Mouse (Mus musculus) embryonic facial prominence, embryonic 14.5 days (tissue): ENCODE data around the gene Ahcy. TPM values are rescaled to one million over a fixed set of nuclear protein-coding genes. Genes with fewer than 3 reads are reported as not detected.

Source experiments
- ATAC-seq: fragments of 200-750 bp; cut with Nextera tagmentation; 2 replicates; pipeline ENCODE4 v1.8.0; 2017; ENCODE audit warnings: low read depth, moderate number of reproducible peaks, moderate TSS enrichment
- DNase-seq: peaks from one replicate; pipeline ENCODE4 v3.0.0-alpha.2; 2015; ENCODE audit warnings: low spot score
- H3K27ac ChIP-seq: fragments of 300-500 bp; sonication (generic); replicated peaks from 2 replicates; pipeline ENCODE4 v1.5.1; 2014; ENCODE audit warnings: low read depth, mild to moderate bottlenecking, low read length, moderate library complexity
- H3K27me3 ChIP-seq: fragments of 300-500 bp; sonication (generic); replicated peaks from 2 replicates; pipeline ENCODE4 v1.6.1; 2014; ENCODE audit warnings: low read length; ENCODE audit not compliant: control insufficient read depth, insufficient read depth
- H3K36me3 ChIP-seq: fragments of 300-500 bp; sonication (generic); 2 replicates; pipeline ENCODE4 v1.6.1; 2014; ENCODE audit warnings: low read length, mixed read lengths; ENCODE audit not compliant: control insufficient read depth, insufficient read depth
- H3K4me1 ChIP-seq: fragments of 300-500 bp; sonication (generic); 2 replicates; pipeline ENCODE4 v1.6.1; 2014; ENCODE audit warnings: antibody characterized with exemption, low read length; ENCODE audit not compliant: control insufficient read depth, insufficient read depth
- H3K4me2 ChIP-seq: fragments of 300-500 bp; sonication (generic); 2 replicates; pipeline ENCODE4 v1.6.1; 2014; ENCODE audit warnings: low read depth, mild to moderate bottlenecking, low read length, moderate library complexity, mixed read lengths
- H3K4me3 ChIP-seq: fragments of 300-500 bp; sonication (generic); 2 replicates; pipeline ENCODE4 v1.5.1; 2014; ENCODE audit warnings: low read depth, mild to moderate bottlenecking, low read length
- H3K9ac ChIP-seq: fragments of 300-500 bp; sonication (generic); 2 replicates; pipeline ENCODE4 v1.6.1; 2014; ENCODE audit warnings: low read depth, mild to moderate bottlenecking, low read length, moderate library complexity, mixed read lengths
- H3K9me3 ChIP-seq: fragments of 300-500 bp; sonication (generic); 2 replicates; pipeline ENCODE4 v1.6.1; 2016; ENCODE audit warnings: low read length; ENCODE audit not compliant: control insufficient read depth
- WGBS: fragments of 180-500 bp; shearing (Covaris S2); extraction: QIAGEN DNeasy Blood & Tissue Kit; methylation state at CpG from one replicate; pipeline ENCODE4 v1.1.7; 2014; 5-methylcytosine and 5-hydroxymethylcytosine counted together
- polyA plus RNA-seq: library from polyadenylated mRNA; unstranded; fragments of >200 nt; fragmentation: Nextera tagmentation; extraction: Ambion mirVana; gene quantifications from 2 replicates; pipeline ENCODE4 v1.2.1, GENCODE M21; 2014

Ahcy gene
- polyA plus RNA-seq, 1 experiment from 2014 or later: 63.4 TPM

GRCm38 (mm10) chr2:155081056-155081455 is 6.8 kb upstream of the Ahcy start:
- Histone ChIP-seq H3K4me1 (no peaks in the 10 kb centered on the region), H3K4me2 (no peak overlapping the region), H3K27me3 (no peaks in the 10 kb centered on the region), H3K9me3 (no peaks in the 10 kb centered on the region), H3K4me3 (no peak overlapping the region), H3K36me3 (no peaks in the 10 kb centered on the region), H3K27ac (no peak overlapping the region), H3K9ac (no peak overlapping the region)
- ATAC-seq (no peak), DNase-seq (no peak)
- WGBS: 95% methylated on average over 3 of the region's 3 CpGs

- 59% methylated on average over 4 of the region's 4 CpGs for WGBS
- Histone ChIP-seq H3K4me1 (peaks cover 4% of the 10 kb centered on the region), H3K36me3 (no peaks in the 10 kb centered on the region), H3K27me3 (no peaks in the 10 kb centered on the region), H3K4me3 (no peak overlapping the region), H3K9me3 (no peaks in the 10 kb centered on the region), H3K27ac (no peak overlapping the region), H3K9ac (no peak overlapping the region), H3K4me2 (no peak overlapping the region)
- ATAC-seq: no peak
- no peak for DNase-seq
These were observed 5.9 kb upstream of the Ahcy start for GRCm38 (mm10) chr2:155080179-155080530.

- WGBS: 36% methylated on average over 7 of the region's 7 CpGs
- no peaks in the 10 kb centered on the region for H3K27me3 ChIP-seq
- no peak for DNase-seq
- ATAC-seq: no peak
- H3K4me1 ChIP-seq: peaks cover 10% of the 10 kb centered on the region
- H3K9me3 ChIP-seq: no peaks in the 10 kb centered on the region
- no peak overlapping the region for H3K9ac ChIP-seq
- no peaks in the 10 kb centered on the region for H3K36me3 ChIP-seq
- H3K27ac ChIP-seq: no peak overlapping the region
- no peak overlapping the region for H3K4me2 ChIP-seq
- H3K4me3 ChIP-seq: no peak overlapping the region
These were observed 5.3 kb upstream of the Ahcy start for GRCm38 (mm10) chr2:155079500-155080178.

GRCm38 (mm10) chr2:155075649-155076048 is 1.4 kb upstream of the Ahcy start:
- Histone ChIP-seq H3K27me3 (no peaks in the 10 kb centered on the region), H3K4me1 (peaks cover 13% of the 10 kb centered on the region), H3K27ac (no peak overlapping the region), H3K36me3 (no peaks in the 10 kb centered on the region), H3K4me3 (no peak overlapping the region), H3K9ac (no peak overlapping the region), H3K4me2 (no peak overlapping the region), H3K9me3 (no peaks in the 10 kb centered on the region)
- WGBS: 79% methylated on average over 6 of the region's 6 CpGs
- DNase-seq: no peak
- ATAC-seq: no peak

- peak overlapping the region; percentile 87 for H3K9ac ChIP-seq
- H3K27ac ChIP-seq: peak overlapping the region; percentile 69
- H3K9me3 ChIP-seq: no peaks in the 10 kb centered on the region
- no peaks in the 10 kb centered on the region for H3K36me3 ChIP-seq
- H3K4me1 ChIP-seq: peaks cover 13% of the 10 kb centered on the region
- ATAC-seq: peak; percentile 13; the same call in 1 of the 2 replicates
- DNase-seq: peak; percentile 43
- H3K27me3 ChIP-seq: no peaks in the 10 kb centered on the region
- 13% methylated on average over 12 of the region's 12 CpGs for WGBS
- peak overlapping the region; percentile 67 for H3K4me3 ChIP-seq
- H3K4me2 ChIP-seq: peak overlapping the region; percentile 69
These were observed 551 bp upstream of the Ahcy start for GRCm38 (mm10) chr2:155074766-155075330.

GRCm38 (mm10) chr2:155073347-155073746 is 950 bp downstream of the Ahcy start:
- peaks cover 13% of the 10 kb centered on the region for H3K4me1 ChIP-seq
- H3K27ac ChIP-seq: peak overlapping the region; percentile 69; the same call in 1 of the 2 replicates
- H3K9me3 ChIP-seq: no peaks in the 10 kb centered on the region
- no peaks in the 10 kb centered on the region for H3K27me3 ChIP-seq
- peak overlapping the region; percentile 69 for H3K4me2 ChIP-seq
- peak overlapping the region; percentile 87 for H3K9ac ChIP-seq
- H3K36me3 ChIP-seq: peaks cover 1% of the 10 kb centered on the region; the same call in 1 of the 2 replicates
- no peak for DNase-seq
- WGBS: 23% methylated on average over 3 of the region's 3 CpGs
- peak overlapping the region; percentile 67 for H3K4me3 ChIP-seq
- no peak for ATAC-seq

GRCm38 (mm10) chr2:155072353-155073145 is 1.7 kb downstream of the Ahcy start:
- no peak overlapping the region for H3K9ac ChIP-seq
- H3K4me1 ChIP-seq: peaks cover 13% of the 10 kb centered on the region
- H3K36me3 ChIP-seq: peaks cover 9% of the 10 kb centered on the region
- no peak overlapping the region for H3K4me3 ChIP-seq
- peak overlapping the region; percentile 69 for H3K4me2 ChIP-seq
- WGBS: 87% methylated on average over 8 of the region's 8 CpGs
- DNase-seq: no peak
- H3K9me3 ChIP-seq: no peaks in the 10 kb centered on the region
- ATAC-seq: no peak
- H3K27me3 ChIP-seq: no peaks in the 10 kb centered on the region
- H3K27ac ChIP-seq: no peak overlapping the region

GRCm38 (mm10) chr2:155071027-155071426 is 3.3 kb downstream of the Ahcy start:
- DNase-seq: peak; percentile 42
- no peak for ATAC-seq
- H3K4me1 ChIP-seq: peaks cover 13% of the 10 kb centered on the region
- no peak overlapping the region for H3K9ac ChIP-seq
- no peaks in the 10 kb centered on the region for H3K9me3 ChIP-seq
- H3K4me3 ChIP-seq: no peak overlapping the region
- H3K36me3 ChIP-seq: peaks cover 22% of the 10 kb centered on the region
- H3K27me3 ChIP-seq: no peaks in the 10 kb centered on the region
- H3K4me2 ChIP-seq: no peak overlapping the region
- no peak overlapping the region for H3K27ac ChIP-seq
- WGBS: 82% methylated on average over 9 of the region's 9 CpGs
